Mouse (Mus musculus) spleen, adult 18-20 months (tissue): Measurements from ENCODE around the gene Ear1.
"Not testable (repeated sequence)": the region's sequence is repeated elsewhere in the genome, so short reads cannot be mapped to it uniquely, and the experiment has no call there.

Experiments used
- DNase-seq, 2 experiments: peaks; one replicate each; pipeline ENCODE4 v3.0.0; 2022; ENCODE audit warnings: mixed read lengths in 2 of 2

Ear1 gene

GRCm38 (mm10) chr14:43796069-43796904, 79.0 kb downstream of the Ear1 start:
- DNase-seq: no peak

- not testable (repeated sequence) for DNase-seq
Observed at GRCm38 (mm10) chr14:43793811-43794210, 81.5 kb downstream of the Ear1 start.

- DNase-seq: not testable (repeated sequence)
Observed at GRCm38 (mm10) chr14:43784645-43785044, 90.7 kb downstream of the Ear1 start, which contains the start of gene Gm8180. Gm8180 (minus strand) TSS chr14:43784745.
